In genomic region chr4:130108929-130109328, GRCm38 (mm10) we compare ENCODE assay signal across 10 mouse cellular contexts. TPM values are rescaled to one million over a fixed set of nuclear protein-coding genes. Genes with fewer than 3 reads are reported as not detected.
DNase-seq lines count a peak whose midpoint lies in the region; ATAC-seq and TF ChIP-seq lines count a peak whose summit lies in the region.
"Had no signal": no experiment of that assay in that cellular context is flagged by ENCODE, and none has a peak within 500 bp of the region (broad histone marks: within the 10 kb centered on the region; RNA-seq: fewer than 3 reads in every experiment).

No protein-coding gene starts in this region.

- no peaks in the 10 kb centered on the region for H3K9me3 ChIP-seq in hindbrain, embryonic 10.5 days
- H3K9me3 ChIP-seq in hindbrain, postnatal 0 days (ENCODE audit: low read length): no peaks in the 10 kb centered on the region
- H3K9me3 ChIP-seq in limb, embryonic 14.5 days (ENCODE audit: control insufficient read depth, low read length): no peaks in the 10 kb centered on the region
- H3K9me3 ChIP-seq: forebrain, embryonic 12.5 days; hindbrain, embryonic 15.5 days had no signal

- H3K27ac ChIP-seq in hindbrain, embryonic 10.5 days: no peak overlapping the region
- no peak overlapping the region for H3K27ac ChIP-seq in hindbrain, postnatal 0 days
- H3K27ac ChIP-seq in limb, embryonic 14.5 days (replicated peaks; ENCODE audit: low read depth, low read length): no peak overlapping the region
- H3K27ac ChIP-seq: forebrain, embryonic 12.5 days; hindbrain, embryonic 15.5 days had no signal

- peaks cover 19% of the 10 kb centered on the region for H3K4me1 ChIP-seq in hindbrain, embryonic 10.5 days (replicated peaks)
- H3K4me1 ChIP-seq in hindbrain, postnatal 0 days (ENCODE audit: insufficient read depth, low read length): 0 out of 2 replicates have a peak, but pooled peaks cover 6% of the 10 kb centered on the region
- peaks cover 10% of the 10 kb centered on the region for H3K4me1 ChIP-seq in limb, embryonic 14.5 days (ENCODE audit: control insufficient read depth, insufficient read depth, low read length)

- no peak for TF ChIP-seq CTCF in hindbrain, postnatal 0 days (IDR thresholded peaks at IDR 0.05; ENCODE audit: low read depth)

- no peak for TF ChIP-seq POLR2A in limb, embryonic 14.5 days (IDR thresholded peaks at IDR 0.05; ENCODE audit: borderline replicate concordance, extremely low read depth, insufficient read depth, insufficient read length)

- ATAC-seq in hindbrain, postnatal 0 days: no peak
- ATAC-seq in limb, embryonic 14.5 days (ENCODE audit: low FRiP score, low read depth): no peak

- 84% methylated on average over 3 of the region's 3 CpGs for WGBS in hindbrain, embryonic 10.5 days
- 87% methylated on average over 3 of the region's 3 CpGs for WGBS in hindbrain, postnatal 0 days
- 63% methylated on average over 3 of the region's 3 CpGs for WGBS in limb, embryonic 14.5 days

- H3K4me3 ChIP-seq in hindbrain, embryonic 10.5 days: peak overlapping the region; percentile 1; the same call in 1 of the 2 replicates
- no peak overlapping the region for H3K4me3 ChIP-seq in hindbrain, postnatal 0 days (ENCODE audit: low read length)
- no peak overlapping the region for H3K4me3 ChIP-seq in limb, embryonic 14.5 days (replicated peaks; ENCODE audit: low read length)
- H3K4me3 ChIP-seq: forebrain, embryonic 12.5 days had no signal

- 0 out of 2 replicates have a peak, but pooled peaks cover 6% of the 10 kb centered on the region for H3K36me3 ChIP-seq in hindbrain, embryonic 10.5 days
- no peaks in the 10 kb centered on the region for H3K36me3 ChIP-seq in hindbrain, postnatal 0 days (ENCODE audit: insufficient read depth, low read length)
- no peaks in the 10 kb centered on the region for H3K36me3 ChIP-seq in limb, embryonic 14.5 days (ENCODE audit: control insufficient read depth, insufficient read depth, low read length)
- H3K36me3 ChIP-seq: hindbrain, embryonic 15.5 days had no signal

- no peak overlapping the region; the same call in 1 of the 2 replicates for H3K4me2 ChIP-seq in hindbrain, postnatal 0 days (ENCODE audit: low read depth, low read length)
- 0 out of 2 replicates have a peak overlapping the region, but pooled peaks have one; percentile 55 for H3K4me2 ChIP-seq in limb, embryonic 14.5 days (replicated peaks; ENCODE audit: low read depth, low read length, severe bottlenecking)

- H3K9ac ChIP-seq in hindbrain, postnatal 0 days (replicated peaks; ENCODE audit: low read length): no peak overlapping the region
- H3K9ac ChIP-seq in limb, embryonic 14.5 days (ENCODE audit: low read depth, low read length, severe bottlenecking): no peak overlapping the region
- H3K9ac ChIP-seq: forebrain, embryonic 12.5 days; hindbrain, embryonic 15.5 days had no signal

- no peak for DNase-seq in hindbrain, embryonic 10.5 days (ENCODE audit: low spot score)
- DNase-seq in hindbrain, postnatal 0 days (ENCODE audit: low spot score): no peak
- DNase-seq in adipocyte (ENCODE audit: low spot score): peak; percentile 80
- DNase-seq in limb, embryonic 14.5 days (ENCODE audit: low spot score): no peak
- peak; percentile 86 for DNase-seq in lung, postnatal 36 days
- no peak for DNase-seq in left cerebral cortex, adult 11 months (ENCODE audit: low spot score)
- no peak for DNase-seq in gastrocnemius, adult 18-20 months (ENCODE audit: low spot score)
- DNase-seq in kidney, adult 11 months: no peak

- H3K27me3 ChIP-seq in hindbrain, embryonic 10.5 days (ENCODE audit: insufficient read depth, poor library complexity, severe bottlenecking): no peaks in the 10 kb centered on the region
- no peaks in the 10 kb centered on the region for H3K27me3 ChIP-seq in hindbrain, postnatal 0 days (ENCODE audit: insufficient read depth, low read length)
- H3K27me3 ChIP-seq in limb, embryonic 14.5 days (ENCODE audit: control insufficient read depth, insufficient read depth, low read length): no peaks in the 10 kb centered on the region
- H3K27me3 ChIP-seq: hindbrain, embryonic 15.5 days had no signal

RNA-seq across cellular contexts. Expression of gene Pef1, which starts 6.6 kb away (rescaled TPM):
- 76.3 and 83.5 TPM in 2 replicates for polyA plus RNA-seq in hindbrain, embryonic 10.5 days (2016; fragmentation: Nextera tagmentation; extraction: Ambion mirVana)
- total RNA-seq in hindbrain, postnatal 0 days (2014; rRNA removed): 82.6 and 93.4 TPM in 2 replicates
- polyA plus RNA-seq in hindbrain, postnatal 0 days (2015; fragmentation: Nextera tagmentation; extraction: Ambion mirVana): 59.8 and 62.0 TPM in 2 replicates
- polyA plus RNA-seq in limb, embryonic 14.5 days (2012; rRNA removed): 55.8 and 71.7 TPM in 2 replicates
- 74.6 and 75.4 TPM in 2 replicates for polyA plus RNA-seq in limb, embryonic 14.5 days (2014; fragmentation: Nextera tagmentation; extraction: Ambion mirVana)
- total RNA-seq in gastrocnemius, adult 18-20 months (2021): 10 to 100 TPM; 33.7 to 38.6 TPM

RNA-seq across cellular contexts. Expression of gene Hcrtr1, which starts 30.2 kb away (rescaled TPM):
- 0.81 and 0.85 TPM in 2 replicates for polyA plus RNA-seq in hindbrain, embryonic 10.5 days (2016; fragmentation: Nextera tagmentation; extraction: Ambion mirVana)
- total RNA-seq in hindbrain, postnatal 0 days (2014; rRNA removed): 16.9 and 24.2 TPM in 2 replicates
- 11.3 and 12.1 TPM in 2 replicates for polyA plus RNA-seq in hindbrain, postnatal 0 days (2015; fragmentation: Nextera tagmentation; extraction: Ambion mirVana)
- 0.10 and 0.37 TPM in 2 replicates for polyA plus RNA-seq in limb, embryonic 14.5 days (2012; rRNA removed)
- polyA plus RNA-seq in limb, embryonic 14.5 days (2014; fragmentation: Nextera tagmentation; extraction: Ambion mirVana): 0.08 TPM in 1 of 2 replicates, not detected in the other
- not detected for total RNA-seq in gastrocnemius, adult 18-20 months (2021)

Comparison
In these comparisons a context has a peak if more than half of its experiments do, and no peak if none do; other contexts are left out.
1. DNase-seq: peak in adipocyte (single experiment) and lung, postnatal 36 days (single experiment); none in hindbrain, embryonic 10.5 days (single experiment), hindbrain, postnatal 0 days (single experiment), limb, embryonic 14.5 days (single experiment), left cerebral cortex, adult 11 months (single experiment), gastrocnemius, adult 18-20 months (single experiment) and kidney, adult 11 months (single experiment).